Mouse (Mus musculus) liver, adult (tissue): ENCODE results near the gene Rnf157.

Source experiments
- GATA4 ChIP-seq: IDR thresholded peaks from 2 replicates; pipeline ENCODE4 v1.6.1; 2014; ENCODE audit warnings: mild to moderate bottlenecking, low read length; ENCODE audit not compliant: insufficient replicate concordance

Rnf157 gene

GRCm38 (mm10) chr11:116409008-116409407 is 3.8 kb downstream of the Rnf157 start:
- peak; percentile 91 for TF ChIP-seq GATA4

GRCm38 (mm10) chr11:116406231-116406728 is 6.6 kb downstream of the Rnf157 start:
- TF ChIP-seq GATA4: no peak

GRCm38 (mm10) chr11:116405601-116406000 is 7.2 kb downstream of the Rnf157 start:
- no peak for TF ChIP-seq GATA4

GRCm38 (mm10) chr11:116400560-116400959 is 12.3 kb downstream of the Rnf157 start:
- peak; percentile 97 for TF ChIP-seq GATA4

GRCm38 (mm10) chr11:116398348-116398677 is 14.5 kb downstream of the Rnf157 start:
- no peak for TF ChIP-seq GATA4

GRCm38 (mm10) chr11:116397517-116398347 is 15.1 kb downstream of the Rnf157 start:
- no peak for TF ChIP-seq GATA4

GRCm38 (mm10) chr11:116396934-116397330 is 15.9 kb downstream of the Rnf157 start:
- TF ChIP-seq GATA4: no peak

- TF ChIP-seq GATA4: peak; percentile 17; the same call in 1 of the 2 replicates
Observed at GRCm38 (mm10) chr11:116396276-116396933, 16.4 kb downstream of the Rnf157 start.

- TF ChIP-seq GATA4: no peak
Observed at GRCm38 (mm10) chr11:116394769-116395168, 18.1 kb downstream of the Rnf157 start.

- no peak for TF ChIP-seq GATA4
Observed at GRCm38 (mm10) chr11:116388841-116389480, 23.9 kb downstream of the Rnf157 start.

- TF ChIP-seq GATA4: no peak
Observed at GRCm38 (mm10) chr11:116387086-116388071, 25.5 kb downstream of the Rnf157 start.

GRCm38 (mm10) chr11:116385999-116386398 is 26.8 kb downstream of the Rnf157 start:
- TF ChIP-seq GATA4: no peak

- TF ChIP-seq GATA4: no peak
Observed at GRCm38 (mm10) chr11:116384171-116384570, 28.7 kb downstream of the Rnf157 start.

- no peak for TF ChIP-seq GATA4
Observed at GRCm38 (mm10) chr11:116380767-116381166, 32.1 kb downstream of the Rnf157 start.

GRCm38 (mm10) chr11:116379530-116379929 is 33.3 kb downstream of the Rnf157 start:
- no peak for TF ChIP-seq GATA4
